Mouse (Mus musculus) bone marrow, adult 2 months (tissue): ENCODE results near the gene Fto.

ENCODE experiments used
- CTCF ChIP-seq: fragments of 200-500 bp; IDR thresholded peaks from 2 replicates; pipeline ENCODE4 v1.5.1; 2011; ENCODE audit warnings: low read length, control low read depth; ENCODE audit not compliant: control insufficient read depth, insufficient read depth
- POLR2A ChIP-seq: fragments of 200-500 bp; IDR thresholded peaks from 2 replicates; pipeline ENCODE4 v1.6.1; 2011; ENCODE audit warnings: low read depth, mild to moderate bottlenecking, control low read depth, low read length, borderline replicate concordance; ENCODE audit not compliant: control insufficient read depth

DNA sequence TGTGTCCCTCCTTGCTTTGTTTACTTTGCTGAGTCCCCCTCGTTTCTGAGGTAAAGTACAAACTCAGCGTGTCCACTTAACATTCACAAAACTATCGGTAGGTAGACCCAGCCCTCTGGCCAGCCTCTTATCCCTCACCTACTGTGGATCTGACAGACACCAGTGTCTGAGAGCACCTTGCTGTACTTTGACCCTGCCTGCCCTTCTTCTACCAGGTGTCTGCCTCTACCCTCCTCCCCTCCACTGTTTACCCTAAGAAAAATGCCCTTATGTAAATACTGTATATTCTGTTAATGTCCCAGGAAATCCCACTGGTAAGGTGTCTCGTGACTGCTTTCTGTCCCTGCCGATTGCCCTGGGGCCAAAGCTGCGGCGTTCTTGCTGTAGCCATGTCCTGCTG lies 91.8 kb downstream of the Fto start:
- TF ChIP-seq POLR2A (no peak), CTCF (no peak)
